ENCODE assay signal across 8 mouse cellular contexts in genomic region chr2:26501651-26502141, GRCm38 (mm10). TPM values are rescaled to one million over a fixed set of nuclear protein-coding genes. Genes with fewer than 3 reads are reported as not detected.
A peak's percentile ranks its signal among the peaks of the same experiment; 100 is the strongest.
DNase-seq lines count a peak whose midpoint lies in the region; ATAC-seq and TF ChIP-seq lines count a peak whose summit lies in the region.

No protein-coding gene starts in this region.

- H3K9me3 ChIP-seq in lung, postnatal 0 days (ENCODE audit: low read length): no peaks in the 10 kb centered on the region
- H3K9me3 ChIP-seq in hindbrain, postnatal 0 days (ENCODE audit: low read length): no peaks in the 10 kb centered on the region

- no peak for TF ChIP-seq CTCF in lung, postnatal 0 days (IDR thresholded peaks at IDR 0.05)
- TF ChIP-seq CTCF in hindbrain, postnatal 0 days (IDR thresholded peaks at IDR 0.05; ENCODE audit: low read depth): no peak

- 8% methylated on average over 15 of the region's 15 CpGs for WGBS in lung, postnatal 0 days
- WGBS in hindbrain, postnatal 0 days: 2% methylated on average over 15 of the region's 15 CpGs
- 27% methylated on average over 15 of the region's 15 CpGs for WGBS in macrophage (ENCODE audit: missing documents)

- no peaks in the 10 kb centered on the region for H3K36me3 ChIP-seq in lung, postnatal 0 days (ENCODE audit: insufficient read depth, low read length)
- H3K36me3 ChIP-seq in hindbrain, postnatal 0 days (ENCODE audit: insufficient read depth, low read length): no peaks in the 10 kb centered on the region
- H3K36me3 ChIP-seq in macrophage (ENCODE audit: inconsistent target): no peaks in the 10 kb centered on the region

- no peak for ATAC-seq in lung, postnatal 0 days
- ATAC-seq in hindbrain, postnatal 0 days: peak; percentile 41

- TF ChIP-seq EP300 in lung, postnatal 0 days (IDR thresholded peaks at IDR 0.05): no peak

- H3K4me2 ChIP-seq in lung, postnatal 0 days (replicated peaks; ENCODE audit: low read depth, low read length): peak overlapping the region; percentile 81
- peak overlapping the region; percentile 75 for H3K4me2 ChIP-seq in hindbrain, postnatal 0 days (ENCODE audit: low read depth, low read length)

- peak overlapping the region; percentile 92 for H3K4me3 ChIP-seq in lung, postnatal 0 days (ENCODE audit: low read depth, low read length)
- H3K4me3 ChIP-seq in hindbrain, postnatal 0 days (ENCODE audit: low read length): peak overlapping the region; percentile 62
- H3K4me3 ChIP-seq in macrophage (ENCODE audit: inconsistent target): peak overlapping the region; percentile 92

- DNase-seq in lung, postnatal 0 days (ENCODE audit: low spot score): peak; percentile 27
- no peak for DNase-seq in lung, postnatal 10 days
- peak; percentile 87 for DNase-seq in embryo, embryonic 11 days
- DNase-seq in hindbrain, postnatal 0 days (ENCODE audit: low spot score): peak; percentile 73
- DNase-seq in cerebellum, adult 11-12 months: no peak
- no peak for DNase-seq in natural killer cell, adult 2 months (ENCODE audit: low spot score in 2 of 2)
- DNase-seq in urinary bladder, postnatal 10 days (ENCODE audit: low spot score): no peak

- peak overlapping the region; percentile 93 for H3K9ac ChIP-seq in lung, postnatal 0 days (replicated peaks; ENCODE audit: low read depth)
- H3K9ac ChIP-seq in hindbrain, postnatal 0 days (replicated peaks; ENCODE audit: low read length): peak overlapping the region; percentile 78

- H3K27ac ChIP-seq in lung, postnatal 0 days (ENCODE audit: low read length): peak overlapping the region; percentile 93
- H3K27ac ChIP-seq in hindbrain, postnatal 0 days: peak overlapping the region; percentile 92
- no peak overlapping the region for H3K27ac ChIP-seq in macrophage

- peaks cover 66% of the 10 kb centered on the region for H3K79me2 ChIP-seq in macrophage (ENCODE audit: inconsistent target)

- no peaks in the 10 kb centered on the region for H3K27me3 ChIP-seq in lung, postnatal 0 days (replicated peaks; ENCODE audit: insufficient read depth, low read length)
- peaks cover 5% of the 10 kb centered on the region; the same call in 1 of the 2 replicates for H3K27me3 ChIP-seq in hindbrain, postnatal 0 days (ENCODE audit: insufficient read depth, low read length)

- peaks cover 52% of the 10 kb centered on the region for H3K4me1 ChIP-seq in lung, postnatal 0 days (ENCODE audit: insufficient read depth, low read depth, low read length)
- H3K4me1 ChIP-seq in hindbrain, postnatal 0 days (ENCODE audit: insufficient read depth, low read length): peaks cover 42% of the 10 kb centered on the region

RNA-seq across cellular contexts. Expression of gene Notch1, which starts 14.8 kb away (rescaled TPM):
- polyA plus RNA-seq in lung, postnatal 0 days (2015; fragmentation: Nextera tagmentation; extraction: Ambion mirVana): 11.8 and 14.7 TPM in 2 replicates
- 75.2 and 75.9 TPM in 2 replicates for total RNA-seq in hindbrain, postnatal 0 days (2014; rRNA removed)
- 9.2 and 10.0 TPM in 2 replicates for polyA plus RNA-seq in hindbrain, postnatal 0 days (2015; fragmentation: Nextera tagmentation; extraction: Ambion mirVana)
- 100 to 1,000 TPM in 11 of 26 experiments, 10 to 100 TPM in 15; 44.2 to 406 (median 95.6) TPM for total RNA-seq in macrophage (2018; cell fraction: chromatin; rRNA removed)
- total RNA-seq in macrophage (2018; cell fraction: cytosol; rRNA removed): 10 to 100 TPM in 25 of 26 experiments, 1 to 10 TPM in 1; 7.8 to 71.2 (median 19.0) TPM
- total RNA-seq in macrophage (2018; cell fraction: nucleus; rRNA removed): 100 to 1,000 TPM in 4 of 26 experiments, 10 to 100 TPM in 22; 40.8 to 409 (median 59.9) TPM
- 7.4 to 12.5 TPM (median 11.5 TPM) in 3 replicates for polyA plus RNA-seq in macrophage (2018)

RNA-seq across cellular contexts. Expression of gene Sec16a, which starts 56.7 kb away (rescaled TPM):
- 10.2 and 13.1 TPM in 2 replicates for polyA plus RNA-seq in lung, postnatal 0 days (2015; fragmentation: Nextera tagmentation; extraction: Ambion mirVana)
- total RNA-seq in hindbrain, postnatal 0 days (2014; rRNA removed): 60.9 and 89.2 TPM in 2 replicates
- 9.9 and 10.5 TPM in 2 replicates for polyA plus RNA-seq in hindbrain, postnatal 0 days (2015; fragmentation: Nextera tagmentation; extraction: Ambion mirVana)
- 100 to 1,000 TPM in 17 of 26 experiments, 10 to 100 TPM in 9; 55.6 to 143 (median 105) TPM for total RNA-seq in macrophage (2018; cell fraction: chromatin; rRNA removed)
- total RNA-seq in macrophage (2018; cell fraction: cytosol; rRNA removed): 10 to 100 TPM; 35.0 to 58.5 (median 50.0) TPM
- 10 to 100 TPM; 44.2 to 98.8 (median 78.8) TPM for total RNA-seq in macrophage (2018; cell fraction: nucleus; rRNA removed)
- 37.5 to 46.9 TPM (median 42.2 TPM) in 3 replicates for polyA plus RNA-seq in macrophage (2018)

Comparison
In these comparisons a context has a peak if more than half of its experiments do, and no peak if none do; other contexts are left out.
1. DNase-seq: peak in lung, postnatal 0 days (single experiment), embryo, embryonic 11 days (single experiment) and hindbrain, postnatal 0 days (single experiment); none in lung, postnatal 10 days (single experiment), cerebellum, adult 11-12 months (single experiment), natural killer cell, adult 2 months (0 of 2) and urinary bladder, postnatal 10 days (single experiment).
2. Peak in every context shown above with its lines, with median percentiles within 50 percentile points of each other: H3K4me3 ChIP-seq.